Comparison of ENCODE assay signal across 11 mouse cellular contexts in genomic region chr10:128911430-128911829, GRCm38 (mm10). TPM values are rescaled to one million over a fixed set of nuclear protein-coding genes. Genes with fewer than 3 reads are reported as not detected.
A peak's percentile ranks its signal among the peaks of the same experiment; 100 is the strongest.
DNase-seq lines count a peak whose midpoint lies in the region; ATAC-seq and TF ChIP-seq lines count a peak whose summit lies in the region.
"Had no signal": no experiment of that assay in that cellular context is flagged by ENCODE, and none has a peak within 500 bp of the region (broad histone marks: within the 10 kb centered on the region; RNA-seq: fewer than 3 reads in every experiment).

No protein-coding gene starts in this region.

- peak overlapping the region; percentile 98; the same call in 1 of the 2 replicates for H3K9ac ChIP-seq in heart, embryonic 16.5 days (ENCODE audit: low read length)
- H3K9ac ChIP-seq in ES-E14 (ENCODE audit: insufficient read depth, low read depth, low read length, poor library complexity, severe bottlenecking), result peak overlapping the region; percentile 97; the same call in 1 of the 2 replicates
- H3K9ac ChIP-seq: liver, embryonic 14.5 days had no signal

- no peaks in the 10 kb centered on the region for H3K9me3 ChIP-seq in heart, embryonic 16.5 days (replicated peaks; ENCODE audit: control insufficient read depth, low read length)
- H3K9me3 ChIP-seq in ES-E14 (ENCODE audit: control insufficient read depth, insufficient read depth, low read depth, low read length), result no peaks in the 10 kb centered on the region
- H3K9me3 ChIP-seq: G1E had no signal

- no peak overlapping the region for H3K27ac ChIP-seq in heart, embryonic 16.5 days (ENCODE audit: low read length)
- H3K27ac ChIP-seq in ES-E14 (ENCODE audit: insufficient read depth, low read depth, low read length, poor library complexity, severe bottlenecking), result no peak overlapping the region
- H3K27ac ChIP-seq: liver, embryonic 14.5 days had no signal

- no peak for DNase-seq in heart, adult 9 months (ENCODE audit: low spot score in 2 of 2)
- DNase-seq in ES-E14 (ENCODE audit: low read depth, low spot score), result no peak
- no peak for DNase-seq in right cerebral cortex, adult 18-20 months
- no peak for DNase-seq in natural killer cell, adult 2 months (ENCODE audit: low spot score in 2 of 2)
- DNase-seq: right cerebral cortex, postnatal 4 days had no signal

- in situ Hi-C loops in ES-E14 (cut with MboI; ENCODE audit: low sequenced_read_pairs in 2 of 2, unreplicated experiment in 2 of 2), result no loop called here

- H3K27me3 ChIP-seq in heart, embryonic 16.5 days (ENCODE audit: control insufficient read depth, insufficient read depth, low read length), result no peaks in the 10 kb centered on the region

- peak overlapping the region; percentile 88 for H3K4me3 ChIP-seq in heart, embryonic 16.5 days (ENCODE audit: low read length)
- H3K4me3 ChIP-seq in ES-E14 (ENCODE audit: insufficient read depth in 1 of 2, low read depth in 1 of 2, low read length in 2 of 2, poor library complexity in 1 of 2, severe bottlenecking in 1 of 2), result peak overlapping the region in 1 of 2 experiments; percentile 96; a peak in 2 of 4 replicates

- H3K4me1 ChIP-seq in heart, embryonic 16.5 days (ENCODE audit: control insufficient read depth, insufficient read depth, low read length), result peaks cover 19% of the 10 kb centered on the region
- peaks cover 0 to 12% of the 10 kb centered on the region in 2 experiments; a peak in 2 of 4 replicates for H3K4me1 ChIP-seq in ES-E14 (ENCODE audit: control insufficient read depth in 2 of 2, insufficient read depth in 2 of 2, low read length in 2 of 2, poor library complexity in 1 of 2)

- peaks cover 16% of the 10 kb centered on the region for H3K36me3 ChIP-seq in heart, embryonic 16.5 days (ENCODE audit: control insufficient read depth, insufficient read depth)
- peaks cover 21% of the 10 kb centered on the region for H3K36me3 ChIP-seq in ES-E14 (ENCODE audit: control insufficient read depth, insufficient read depth, low read length, poor library complexity, severe bottlenecking)
- H3K36me3 ChIP-seq: G1E had no signal

- no peak for ATAC-seq in heart, embryonic 16.5 days (replicated peaks; ENCODE audit: extremely low read depth, insufficient read depth, low FRiP score)
- ATAC-seq in granulocyte monocyte progenitor cell, adult 5-6 weeks (replicated peaks; ENCODE audit: poor library complexity, severe bottlenecking), result peak; percentile 50
- peak; percentile 51 for ATAC-seq in megakaryocyte, adult 5-6 weeks (ENCODE audit: poor library complexity, severe bottlenecking)
- no peak for ATAC-seq in inflammation-experienced regulatory T-cells, adult 6 months

- 86% methylated on average over 6 of the region's 6 CpGs for WGBS in heart, embryonic 16.5 days

- peak overlapping the region; percentile 69 for H3K4me2 ChIP-seq in heart, embryonic 16.5 days (ENCODE audit: low read depth, low read length)

TF ChIP-seq in ES-E14, 5 proteins besides CTCF, POLR2A, EP300 and RAD21:
- TF ChIP-seq CHD2 (IDR thresholded peaks at IDR 0.05; ENCODE audit: low read depth, low read length) (no peak), ZC3H11A (IDR thresholded peaks at IDR 0.05; ENCODE audit: borderline replicate concordance, low read depth, low read length) (no peak)

RNA-seq across cellular contexts. Expression of gene Cd63, which starts 10.6 kb away (rescaled TPM):
- 402 and 430 TPM in 2 replicates for polyA plus RNA-seq in heart, embryonic 16.5 days (2015; fragmentation: Nextera tagmentation; extraction: Ambion mirVana)
- 158 and 226 TPM in 2 replicates for total RNA-seq in ES-E14 (2012; rRNA removed)
- total RNA-seq in granulocyte monocyte progenitor cell, adult 5-6 weeks (2014; fragmentation: Nextera tagmentation), result 139 and 203 TPM in 2 replicates
- 123 and 185 TPM in 2 replicates for total RNA-seq in granulocyte monocyte progenitor cell, adult 5-6 weeks (2017)
- total RNA-seq in megakaryocyte, adult 5-6 weeks (2015), result 60.5 and 76.0 TPM in 2 replicates
- 46.8 and 47.1 TPM in 2 replicates for total RNA-seq in megakaryocyte, adult 5-6 weeks (2017)
- 1 to 10 TPM in 1 of 3 experiments, under 1 TPM in 1, not detected in 1; 0.58 to 2.0 TPM for polyA plus RNA-seq in inflammation-experienced regulatory T-cells, adult 6 months (2017; shearing (Covaris generic))

RNA-seq across cellular contexts. Expression of gene Rdh5, which starts 11.3 kb away (rescaled TPM):
- 13.0 and 14.6 TPM in 2 replicates for polyA plus RNA-seq in heart, embryonic 16.5 days (2015; fragmentation: Nextera tagmentation; extraction: Ambion mirVana)
- total RNA-seq in ES-E14 (2012; rRNA removed), result 3.9 and 6.8 TPM in 2 replicates
- total RNA-seq in granulocyte monocyte progenitor cell, adult 5-6 weeks (2014; fragmentation: Nextera tagmentation), result 2.0 and 9.5 TPM in 2 replicates
- total RNA-seq in granulocyte monocyte progenitor cell, adult 5-6 weeks (2017), result 2.4 TPM in 1 of 2 replicates, not detected in the other
- 3.4 and 6.0 TPM in 2 replicates for total RNA-seq in megakaryocyte, adult 5-6 weeks (2015)
- total RNA-seq in megakaryocyte, adult 5-6 weeks (2017), result 0.94 and 3.6 TPM in 2 replicates
- 10 to 100 TPM in 2 of 3 experiments, 1 to 10 TPM in 1; 5.1 to 12.9 (median 11.9) TPM for polyA plus RNA-seq in inflammation-experienced regulatory T-cells, adult 6 months (2017; shearing (Covaris generic))

RNA-seq across cellular contexts. Expression of gene Bloc1s1, which starts 12.4 kb away (rescaled TPM):
- 224 and 225 TPM in 2 replicates for polyA plus RNA-seq in heart, embryonic 16.5 days (2015; fragmentation: Nextera tagmentation; extraction: Ambion mirVana)
- 71.2 and 90.0 TPM in 2 replicates for total RNA-seq in ES-E14 (2012; rRNA removed)
- 124 and 140 TPM in 2 replicates for total RNA-seq in granulocyte monocyte progenitor cell, adult 5-6 weeks (2014; fragmentation: Nextera tagmentation)
- total RNA-seq in granulocyte monocyte progenitor cell, adult 5-6 weeks (2017), result 71.3 and 86.4 TPM in 2 replicates
- 190 and 212 TPM in 2 replicates for total RNA-seq in megakaryocyte, adult 5-6 weeks (2015)
- total RNA-seq in megakaryocyte, adult 5-6 weeks (2017), result 135 and 165 TPM in 2 replicates
- 100 to 1,000 TPM; 196 to 255 (median 212) TPM for polyA plus RNA-seq in inflammation-experienced regulatory T-cells, adult 6 months (2017; shearing (Covaris generic))

RNA-seq across cellular contexts. Expression of gene Gdf11, which starts 19.9 kb away (rescaled TPM):
- polyA plus RNA-seq in heart, embryonic 16.5 days (2015; fragmentation: Nextera tagmentation; extraction: Ambion mirVana), result 1.7 and 2.0 TPM in 2 replicates
- 3.1 and 4.6 TPM in 2 replicates for total RNA-seq in ES-E14 (2012; rRNA removed)
- 0.21 TPM in 1 of 2 replicates, not detected in the other for total RNA-seq in granulocyte monocyte progenitor cell, adult 5-6 weeks (2014; fragmentation: Nextera tagmentation)
- 0.15 TPM in 1 of 2 replicates, not detected in the other for total RNA-seq in granulocyte monocyte progenitor cell, adult 5-6 weeks (2017)
- total RNA-seq in megakaryocyte, adult 5-6 weeks (2015), result 0.07 and 0.18 TPM in 2 replicates
- 0.18 and 0.28 TPM in 2 replicates for total RNA-seq in megakaryocyte, adult 5-6 weeks (2017)
- 1 to 10 TPM; 6.0 to 7.7 (median 7.3) TPM for polyA plus RNA-seq in inflammation-experienced regulatory T-cells, adult 6 months (2017; shearing (Covaris generic))

RNA-seq across cellular contexts. Expression of gene Itga7, which starts 22.2 kb away (rescaled TPM):
- polyA plus RNA-seq in heart, embryonic 16.5 days (2015; fragmentation: Nextera tagmentation; extraction: Ambion mirVana), result 10.3 and 11.9 TPM in 2 replicates
- 10.1 and 17.6 TPM in 2 replicates for total RNA-seq in ES-E14 (2012; rRNA removed)
- total RNA-seq in granulocyte monocyte progenitor cell, adult 5-6 weeks (2014; fragmentation: Nextera tagmentation), result not detected in 2 replicates
- total RNA-seq in granulocyte monocyte progenitor cell, adult 5-6 weeks (2017), result not detected in 2 replicates
- total RNA-seq in megakaryocyte, adult 5-6 weeks (2015), result not detected in 2 replicates
- not detected in 2 replicates for total RNA-seq in megakaryocyte, adult 5-6 weeks (2017)
- polyA plus RNA-seq in inflammation-experienced regulatory T-cells, adult 6 months (2017; shearing (Covaris generic)), result 1 to 10 TPM; 3.6 to 5.1 (median 4.8) TPM

Comparison
In these comparisons a context has a peak if more than half of its experiments do, and no peak if none do; other contexts are left out.
1. ATAC-seq: peak in granulocyte monocyte progenitor cell, adult 5-6 weeks (single experiment) and megakaryocyte, adult 5-6 weeks (single experiment); none in heart, embryonic 16.5 days (single experiment) and inflammation-experienced regulatory T-cells, adult 6 months (single experiment).